Mouse (Mus musculus): ENCODE results near the gene Fam83f. TPM values are rescaled to one million over a fixed set of nuclear protein-coding genes. Genes with fewer than 3 reads are reported as not detected.

The Fam83f gene
- 0.12 and 0.23 TPM in 2 replicates for polyA plus RNA-seq (2014; fragmentation: Nextera tagmentation; extraction: Ambion mirVana)

GRCm38 (mm10) chr15:80671295-80672252 lies at the start of gene Fam83f:
TSS of gene Fam83f (plus strand) at chr15:80671847.
- H3K36me3 ChIP-seq (ENCODE audit: control insufficient read depth, insufficient read depth, low read length), result no peaks in the 10 kb centered on the region
- H3K27ac ChIP-seq (ENCODE audit: low read depth, low read length), result no peak within 1 kb of the TSS
- H3K4me2 ChIP-seq (ENCODE audit: low read depth, low read length), result peak within 1 kb of the TSS; percentile 54
- H3K9ac ChIP-seq (replicated peaks; ENCODE audit: low read depth, low read length), result peak within 1 kb of the TSS; percentile 41; the same call in 1 of the 2 replicates
- ATAC-seq (ENCODE audit: low read depth), result peak; percentile 41; the same call in 1 of the 2 replicates
- peak within 1 kb of the TSS; percentile 33 for H3K4me3 ChIP-seq (ENCODE audit: low read depth, low read length)
- no peaks in the 10 kb centered on the region for H3K9me3 ChIP-seq (ENCODE audit: control insufficient read depth, low read length)
- WGBS, result 4% methylated on average over 84 of the region's 85 CpGs
- H3K4me1 ChIP-seq (ENCODE audit: control insufficient read depth, insufficient read depth, low read length), result peaks cover 8% of the 10 kb centered on the region; the same call in 1 of the 2 replicates
- H3K27me3 ChIP-seq (ENCODE audit: control insufficient read depth, insufficient read depth, low read length), result peaks cover 9% of the 10 kb centered on the region; the same call in 1 of the 2 replicates

- no peak overlapping the region for H3K4me2 ChIP-seq (ENCODE audit: low read depth, low read length)
- no peak for ATAC-seq (ENCODE audit: low read depth)
- no peaks in the 10 kb centered on the region for H3K36me3 ChIP-seq (ENCODE audit: control insufficient read depth, insufficient read depth, low read length)
- 51% methylated on average over 8 of the region's 8 CpGs for WGBS
- no peaks in the 10 kb centered on the region for H3K27me3 ChIP-seq (ENCODE audit: control insufficient read depth, insufficient read depth, low read length)
- H3K9ac ChIP-seq (replicated peaks; ENCODE audit: low read depth, low read length), result no peak overlapping the region
- no peaks in the 10 kb centered on the region for H3K9me3 ChIP-seq (ENCODE audit: control insufficient read depth, low read length)
- H3K4me3 ChIP-seq (ENCODE audit: low read depth, low read length), result no peak overlapping the region
- H3K27ac ChIP-seq (ENCODE audit: low read depth, low read length), result no peak overlapping the region
- 0 out of 2 replicates have a peak, but pooled peaks cover 6% of the 10 kb centered on the region for H3K4me1 ChIP-seq (ENCODE audit: control insufficient read depth, insufficient read depth, low read length)
These were observed 48.3 kb upstream of the Fam83f start for GRCm38 (mm10) chr15:80623171-80623837.

GRCm38 (mm10) chr15:80626472-80626871 lies 45.2 kb upstream of the Fam83f start:
- 61% methylated on average over 6 of the region's 6 CpGs for WGBS

GRCm38 (mm10) chr15:80630147-80630546 lies 41.5 kb upstream of the Fam83f start:
- no peaks in the 10 kb centered on the region for H3K4me1 ChIP-seq (ENCODE audit: control insufficient read depth, insufficient read depth, low read length)
- H3K27me3 ChIP-seq (ENCODE audit: control insufficient read depth, insufficient read depth, low read length), result no peaks in the 10 kb centered on the region
- no peaks in the 10 kb centered on the region for H3K9me3 ChIP-seq (ENCODE audit: control insufficient read depth, low read length)
- no peak for ATAC-seq (ENCODE audit: low read depth)
- H3K9ac ChIP-seq (replicated peaks; ENCODE audit: low read depth, low read length), result no peak overlapping the region
- WGBS, result 75% methylated on average over 7 of the region's 7 CpGs
- H3K27ac ChIP-seq (ENCODE audit: low read depth, low read length), result no peak overlapping the region
- no peaks in the 10 kb centered on the region for H3K36me3 ChIP-seq (ENCODE audit: control insufficient read depth, insufficient read depth, low read length)
- H3K4me2 ChIP-seq (ENCODE audit: low read depth, low read length), result no peak overlapping the region
- no peak overlapping the region for H3K4me3 ChIP-seq (ENCODE audit: low read depth, low read length)

More at GRCm38 (mm10) chr15:80626472-80626871, 45.2 kb upstream of the Fam83f start:
- no peak overlapping the region for H3K4me3 ChIP-seq (ENCODE audit: low read depth, low read length)
- 0 out of 2 replicates have a peak, but pooled peaks cover 6% of the 10 kb centered on the region for H3K4me1 ChIP-seq (ENCODE audit: control insufficient read depth, insufficient read depth, low read length)
- no peaks in the 10 kb centered on the region for H3K27me3 ChIP-seq (ENCODE audit: control insufficient read depth, insufficient read depth, low read length)
- no peaks in the 10 kb centered on the region for H3K36me3 ChIP-seq (ENCODE audit: control insufficient read depth, insufficient read depth, low read length)
- no peak overlapping the region for H3K9ac ChIP-seq (replicated peaks; ENCODE audit: low read depth, low read length)
- no peak for ATAC-seq (ENCODE audit: low read depth)
- no peak overlapping the region for H3K27ac ChIP-seq (ENCODE audit: low read depth, low read length)
- no peak overlapping the region for H3K4me2 ChIP-seq (ENCODE audit: low read depth, low read length)
- H3K9me3 ChIP-seq (ENCODE audit: control insufficient read depth, low read length), result no peaks in the 10 kb centered on the region

- no peaks in the 10 kb centered on the region for H3K27me3 ChIP-seq (ENCODE audit: control insufficient read depth, insufficient read depth, low read length)
- H3K4me2 ChIP-seq (ENCODE audit: low read depth, low read length), result no peak overlapping the region
- H3K36me3 ChIP-seq (ENCODE audit: control insufficient read depth, insufficient read depth, low read length), result no peaks in the 10 kb centered on the region
- no peak overlapping the region for H3K27ac ChIP-seq (ENCODE audit: low read depth, low read length)
- 67% methylated on average over 14 of the region's 14 CpGs for WGBS
- ATAC-seq (ENCODE audit: low read depth), result no peak
- H3K4me1 ChIP-seq (ENCODE audit: control insufficient read depth, insufficient read depth, low read length), result no peaks in the 10 kb centered on the region
- no peak overlapping the region for H3K9ac ChIP-seq (replicated peaks; ENCODE audit: low read depth, low read length)
- H3K4me3 ChIP-seq (ENCODE audit: low read depth, low read length), result no peak overlapping the region
- no peaks in the 10 kb centered on the region for H3K9me3 ChIP-seq (ENCODE audit: control insufficient read depth, low read length)
These were observed 40.9 kb upstream of the Fam83f start for GRCm38 (mm10) chr15:80630711-80631110.

GRCm38 (mm10) chr15:80631311-80631710 lies 40.3 kb upstream of the Fam83f start:
- Histone ChIP-seq H3K4me2 (ENCODE audit: low read depth, low read length) (no peak overlapping the region), H3K27me3 (ENCODE audit: control insufficient read depth, insufficient read depth, low read length) (no peaks in the 10 kb centered on the region), H3K4me3 (ENCODE audit: low read depth, low read length) (no peak overlapping the region), H3K9me3 (ENCODE audit: control insufficient read depth, low read length) (no peaks in the 10 kb centered on the region), H3K36me3 (ENCODE audit: control insufficient read depth, insufficient read depth, low read length) (no peaks in the 10 kb centered on the region), H3K9ac (replicated peaks; ENCODE audit: low read depth, low read length) (no peak overlapping the region), H3K4me1 (ENCODE audit: control insufficient read depth, insufficient read depth, low read length) (no peaks in the 10 kb centered on the region), H3K27ac (ENCODE audit: low read depth, low read length) (no peak overlapping the region)
- no peak for ATAC-seq (ENCODE audit: low read depth)
- 78% methylated on average over 2 of the region's 2 CpGs for WGBS

- no peak overlapping the region for H3K4me3 ChIP-seq (ENCODE audit: low read depth, low read length)
- H3K4me2 ChIP-seq (ENCODE audit: low read depth, low read length), result no peak overlapping the region
- no peaks in the 10 kb centered on the region for H3K4me1 ChIP-seq (ENCODE audit: control insufficient read depth, insufficient read depth, low read length)
- no peaks in the 10 kb centered on the region for H3K27me3 ChIP-seq (ENCODE audit: control insufficient read depth, insufficient read depth, low read length)
- no peak overlapping the region for H3K9ac ChIP-seq (replicated peaks; ENCODE audit: low read depth, low read length)
- no peaks in the 10 kb centered on the region for H3K9me3 ChIP-seq (ENCODE audit: control insufficient read depth, low read length)
- H3K27ac ChIP-seq (ENCODE audit: low read depth, low read length), result no peak overlapping the region
- H3K36me3 ChIP-seq (ENCODE audit: control insufficient read depth, insufficient read depth, low read length), result no peaks in the 10 kb centered on the region
- 89% methylated on average over 13 of the region's 13 CpGs for WGBS
- no peak for ATAC-seq (ENCODE audit: low read depth)
These were observed 39.3 kb upstream of the Fam83f start for GRCm38 (mm10) chr15:80632280-80632893.

GRCm38 (mm10) chr15:80634391-80635193 lies 37.1 kb upstream of the Fam83f start:
- Histone ChIP-seq H3K27me3 (ENCODE audit: control insufficient read depth, insufficient read depth, low read length) (no peaks in the 10 kb centered on the region), H3K4me2 (ENCODE audit: low read depth, low read length) (no peak overlapping the region), H3K36me3 (ENCODE audit: control insufficient read depth, insufficient read depth, low read length) (no peaks in the 10 kb centered on the region), H3K9me3 (ENCODE audit: control insufficient read depth, low read length) (no peaks in the 10 kb centered on the region), H3K27ac (ENCODE audit: low read depth, low read length) (no peak overlapping the region), H3K4me3 (ENCODE audit: low read depth, low read length) (no peak overlapping the region), H3K9ac (replicated peaks; ENCODE audit: low read depth, low read length) (no peak overlapping the region), H3K4me1 (ENCODE audit: control insufficient read depth, insufficient read depth, low read length) (no peaks in the 10 kb centered on the region)
- ATAC-seq (ENCODE audit: low read depth), result no peak
- WGBS, result 67% methylated on average over 11 of the region's 11 CpGs
